Mouse (Mus musculus): ENCODE measurements at regions not wholly inside any gene's neighbourhood (a gene's known extent, or its start where the extent isn't known, plus 50 kb on each side); places are given as distances from the start of the nearest gene placed in this dataset.

GRCm38 (mm10) chr6:66347356-66347755 is 187.8 kb upstream of the Mad2l1 start:
- no peaks in the 10 kb centered on the region for H3K4me1 ChIP-seq (ENCODE audit: control insufficient read depth, insufficient read depth, low read length)
- H3K27me3 ChIP-seq (ENCODE audit: control insufficient read depth, insufficient read depth, low read length): no peaks in the 10 kb centered on the region
- no peak for DNase-seq
- TF ChIP-seq CTCF (IDR thresholded peaks at IDR 0.05; ENCODE audit: borderline replicate concordance, insufficient read depth, low read depth, low read length): no peak
- no peak for TF ChIP-seq POLR2A (IDR thresholded peaks at IDR 0.05; ENCODE audit: borderline replicate concordance, insufficient read depth, low read length)
- H3K27ac ChIP-seq (ENCODE audit: insufficient read depth, low read length): no peak overlapping the region
- H3K4me3 ChIP-seq (replicated peaks; ENCODE audit: insufficient read depth, low read depth, low read length): no peak overlapping the region
- WGBS: 89% methylated on average over 2 of the region's 2 CpGs

GRCm38 (mm10) chr6:66361130-66361529 is 174.1 kb upstream of the Mad2l1 start:
- no peaks in the 10 kb centered on the region for H3K4me1 ChIP-seq (ENCODE audit: control insufficient read depth, insufficient read depth, low read length)
- H3K27me3 ChIP-seq (ENCODE audit: control insufficient read depth, insufficient read depth, low read length): no peaks in the 10 kb centered on the region
- H3K27ac ChIP-seq (ENCODE audit: insufficient read depth, low read length): no peak overlapping the region
- H3K4me3 ChIP-seq (replicated peaks; ENCODE audit: insufficient read depth, low read depth, low read length): no peak overlapping the region
- no peak for TF ChIP-seq CTCF (IDR thresholded peaks at IDR 0.05; ENCODE audit: borderline replicate concordance, insufficient read depth, low read depth, low read length)
- no peak for TF ChIP-seq POLR2A (IDR thresholded peaks at IDR 0.05; ENCODE audit: borderline replicate concordance, insufficient read depth, low read length)
- DNase-seq: peak in 1 of 2 experiments; percentile 38
- 25% methylated on average over 3 of the region's 3 CpGs for WGBS

- peak in 1 of 2 experiments; percentile 13 for DNase-seq
- H3K4me3 ChIP-seq (replicated peaks; ENCODE audit: insufficient read depth, low read depth, low read length): no peak overlapping the region
- H3K4me1 ChIP-seq (ENCODE audit: control insufficient read depth, insufficient read depth, low read length): no peaks in the 10 kb centered on the region
- H3K27me3 ChIP-seq (ENCODE audit: control insufficient read depth, insufficient read depth, low read length): no peaks in the 10 kb centered on the region
- H3K27ac ChIP-seq (ENCODE audit: insufficient read depth, low read length): no peak overlapping the region
- TF ChIP-seq POLR2A (IDR thresholded peaks at IDR 0.05; ENCODE audit: borderline replicate concordance, insufficient read depth, low read length) (no peak), CTCF (IDR thresholded peaks at IDR 0.05; ENCODE audit: borderline replicate concordance, insufficient read depth, low read depth, low read length) (no peak)
These were observed 167.9 kb upstream of the Mad2l1 start for GRCm38 (mm10) chr6:66367263-66367662.

- no peak for DNase-seq
- Histone ChIP-seq H3K27me3 (ENCODE audit: control insufficient read depth, insufficient read depth, low read length) (no peaks in the 10 kb centered on the region), H3K27ac (ENCODE audit: insufficient read depth, low read length) (no peak overlapping the region), H3K4me3 (replicated peaks; ENCODE audit: insufficient read depth, low read depth, low read length) (no peak overlapping the region), H3K4me1 (ENCODE audit: control insufficient read depth, insufficient read depth, low read length) (no peaks in the 10 kb centered on the region)
- 18% methylated on average over 1 of the region's 1 CpGs for WGBS
- TF ChIP-seq POLR2A (IDR thresholded peaks at IDR 0.05; ENCODE audit: borderline replicate concordance, insufficient read depth, low read length) (no peak), CTCF (IDR thresholded peaks at IDR 0.05; ENCODE audit: borderline replicate concordance, insufficient read depth, low read depth, low read length) (no peak)
These were observed 153.8 kb upstream of the Mad2l1 start for GRCm38 (mm10) chr6:66381279-66381934.

- no peaks in the 10 kb centered on the region for H3K27me3 ChIP-seq (ENCODE audit: control insufficient read depth, insufficient read depth, low read length)
- no peak overlapping the region for H3K4me3 ChIP-seq (replicated peaks; ENCODE audit: insufficient read depth, low read depth, low read length)
- H3K27ac ChIP-seq (ENCODE audit: insufficient read depth, low read length): no peak overlapping the region
- 96% methylated on average over 2 of the region's 2 CpGs for WGBS
- H3K4me1 ChIP-seq (ENCODE audit: control insufficient read depth, insufficient read depth, low read length): no peaks in the 10 kb centered on the region
- TF ChIP-seq CTCF (IDR thresholded peaks at IDR 0.05; ENCODE audit: borderline replicate concordance, insufficient read depth, low read depth, low read length) (no peak), POLR2A (IDR thresholded peaks at IDR 0.05; ENCODE audit: borderline replicate concordance, insufficient read depth, low read length) (no peak)
- DNase-seq: no peak
These were observed 152.7 kb upstream of the Mad2l1 start for GRCm38 (mm10) chr6:66382347-66383010.

GRCm38 (mm10) chr6:66395147-66395546 is 140.0 kb upstream of the Mad2l1 start:
- Histone ChIP-seq H3K27ac (ENCODE audit: insufficient read depth, low read length) (no peak overlapping the region), H3K27me3 (ENCODE audit: control insufficient read depth, insufficient read depth, low read length) (no peaks in the 10 kb centered on the region), H3K4me3 (replicated peaks; ENCODE audit: insufficient read depth, low read depth, low read length) (no peak overlapping the region), H3K4me1 (ENCODE audit: control insufficient read depth, insufficient read depth, low read length) (no peaks in the 10 kb centered on the region)
- DNase-seq: no peak
- TF ChIP-seq CTCF (IDR thresholded peaks at IDR 0.05; ENCODE audit: borderline replicate concordance, insufficient read depth, low read depth, low read length): no peak
- TF ChIP-seq POLR2A (IDR thresholded peaks at IDR 0.05; ENCODE audit: borderline replicate concordance, insufficient read depth, low read length): no peak
- whole genome bisulfite sequencing: 92% methylated on average over 4 of the region's 4 CpGs

- no peak overlapping the region for H3K4me3 ChIP-seq (replicated peaks; ENCODE audit: insufficient read depth, low read depth, low read length)
- DNase-seq: no peak
- 64% methylated on average over 8 of the region's 8 CpGs for WGBS
- no peaks in the 10 kb centered on the region for H3K27me3 ChIP-seq (ENCODE audit: control insufficient read depth, insufficient read depth, low read length)
- no peak overlapping the region for H3K27ac ChIP-seq (ENCODE audit: insufficient read depth, low read length)
- no peak for TF ChIP-seq POLR2A (IDR thresholded peaks at IDR 0.05; ENCODE audit: borderline replicate concordance, insufficient read depth, low read length)
- TF ChIP-seq CTCF (IDR thresholded peaks at IDR 0.05; ENCODE audit: borderline replicate concordance, insufficient read depth, low read depth, low read length): no peak
- H3K4me1 ChIP-seq (ENCODE audit: control insufficient read depth, insufficient read depth, low read length): no peaks in the 10 kb centered on the region
These were observed 137.8 kb upstream of the Mad2l1 start for GRCm38 (mm10) chr6:66397411-66397810.

- no peaks in the 10 kb centered on the region for H3K4me1 ChIP-seq (ENCODE audit: control insufficient read depth, insufficient read depth, low read length)
- no peak for DNase-seq
- WGBS: 34% methylated on average over 3 of the region's 3 CpGs
- 0 out of 2 replicates have a peak overlapping the region, but pooled peaks have one; percentile 39 for H3K27ac ChIP-seq (ENCODE audit: insufficient read depth, low read length)
- no peaks in the 10 kb centered on the region for H3K27me3 ChIP-seq (ENCODE audit: control insufficient read depth, insufficient read depth, low read length)
- no peak overlapping the region for H3K4me3 ChIP-seq (replicated peaks; ENCODE audit: insufficient read depth, low read depth, low read length)
- TF ChIP-seq CTCF (IDR thresholded peaks at IDR 0.05; ENCODE audit: borderline replicate concordance, insufficient read depth, low read depth, low read length) (no peak), POLR2A (IDR thresholded peaks at IDR 0.05; ENCODE audit: borderline replicate concordance, insufficient read depth, low read length) (no peak)
These were observed 136.5 kb upstream of the Mad2l1 start for GRCm38 (mm10) chr6:66398674-66399073.
